ENCODE assay signal across 8 mouse cellular contexts in the genomic region with DNA sequence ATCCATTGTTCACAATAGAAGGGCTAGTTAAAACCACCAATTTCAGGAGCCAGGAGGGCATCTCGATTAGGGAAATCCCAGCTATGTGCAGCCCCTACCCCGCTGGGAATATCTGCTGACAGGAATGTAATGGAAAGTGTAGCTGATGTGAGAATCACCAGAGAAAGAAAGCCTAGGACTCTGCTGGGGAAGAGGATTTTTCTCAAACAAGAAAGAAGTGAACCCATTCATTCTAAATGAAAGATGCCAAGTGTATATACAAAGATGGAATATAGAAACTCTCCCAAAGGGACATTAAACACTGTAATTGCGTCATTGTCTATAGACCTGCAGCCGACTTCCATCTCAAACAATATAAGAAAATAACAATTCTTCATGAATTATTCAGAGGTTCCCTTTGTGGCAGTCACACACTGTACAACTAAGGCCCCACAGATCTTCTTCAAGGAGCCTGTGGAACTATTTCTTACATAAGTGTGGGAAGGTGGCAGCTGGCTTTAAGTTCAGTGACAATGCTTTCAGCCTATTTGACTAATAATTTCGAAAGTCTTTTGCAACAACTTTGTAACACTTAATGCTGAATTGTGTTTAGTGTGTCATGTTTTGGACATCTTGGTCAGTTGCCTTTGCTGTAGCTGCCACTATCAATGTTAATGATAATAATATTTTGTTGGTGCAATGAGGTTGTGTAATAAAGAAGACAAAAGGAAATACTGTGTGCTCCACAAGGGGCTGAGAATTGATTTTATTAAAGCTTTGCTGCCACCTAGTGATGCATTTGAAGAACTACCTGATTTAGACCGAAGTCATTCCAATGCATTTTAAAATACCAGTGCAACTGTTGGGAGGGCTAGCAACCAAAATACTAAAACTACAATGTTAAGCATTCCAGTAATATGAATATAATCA.
DNase-seq lines count a peak whose midpoint lies in the region; ATAC-seq and TF ChIP-seq lines count a peak whose summit lies in the region.
"Had no signal": no experiment of that assay in that cellular context is flagged by ENCODE, and none has a peak within 500 bp of the region (broad histone marks: within the 10 kb centered on the region; RNA-seq: fewer than 3 reads in every experiment).

No protein-coding gene starts in this region.

- no peak for TF ChIP-seq POLR2A in limb, embryonic 14.5 days (IDR thresholded peaks at IDR 0.05; ENCODE audit: borderline replicate concordance, extremely low read depth, insufficient read depth, insufficient read length)
- no peak for TF ChIP-seq POLR2A in brain, embryonic 14.5 days (IDR thresholded peaks at IDR 0.05; ENCODE audit: borderline replicate concordance, extremely low read depth, insufficient read depth, insufficient read length, poor library complexity, severe bottlenecking)

- no peaks in the 10 kb centered on the region for H3K4me1 ChIP-seq in limb, embryonic 14.5 days (ENCODE audit: control insufficient read depth, insufficient read depth, low read length)
- peaks cover 6% of the 10 kb centered on the region for H3K4me1 ChIP-seq in limb, embryonic 10.5 days
- H3K4me1 ChIP-seq in forebrain, embryonic 14.5 days (ENCODE audit: control insufficient read depth, insufficient read depth, low read length) = no peaks in the 10 kb centered on the region
- peaks cover 8% of the 10 kb centered on the region; the same call in 1 of the 2 replicates for H3K4me1 ChIP-seq in neural tube, embryonic 13.5 days (replicated peaks)

- DNase-seq in limb, embryonic 14.5 days (ENCODE audit: low spot score) = peak; percentile 58
- no peak for DNase-seq in limb, embryonic 10.5 days (ENCODE audit: low spot score)
- DNase-seq in brain, embryonic 14.5 days (ENCODE audit: low read depth) = peak; percentile 79
- DNase-seq in forebrain, embryonic 14.5 days (ENCODE audit: low spot score) = peak; percentile 76
- DNase-seq in frontal cortex, postnatal 36 days (ENCODE audit: low spot score in 2 of 2) = no peak
- no peak for DNase-seq in lung, adult 18-20 months

- no peak overlapping the region for H3K9ac ChIP-seq in limb, embryonic 14.5 days (ENCODE audit: low read depth, low read length, severe bottlenecking)
- peak overlapping the region; percentile 47 for H3K9ac ChIP-seq in forebrain, embryonic 14.5 days (ENCODE audit: low read length)
- peak overlapping the region; percentile 66 for H3K9ac ChIP-seq in neural tube, embryonic 13.5 days

- TF ChIP-seq CTCF in brain, embryonic 14.5 days (IDR thresholded peaks at IDR 0.05; ENCODE audit: borderline replicate concordance, extremely low read depth, insufficient read depth, insufficient read length) = peak; percentile 31; the same call in 1 of the 2 replicates

- 50% methylated on average over 6 of the region's 6 CpGs for WGBS in limb, embryonic 14.5 days
- WGBS in limb, embryonic 10.5 days = 45% methylated on average over 6 of the region's 6 CpGs
- WGBS in forebrain, embryonic 14.5 days = 27% methylated on average over 6 of the region's 6 CpGs
- WGBS in neural tube, embryonic 13.5 days = 33% methylated on average over 6 of the region's 6 CpGs

- no peak overlapping the region for H3K4me2 ChIP-seq in limb, embryonic 14.5 days (replicated peaks; ENCODE audit: low read depth, low read length, severe bottlenecking)
- H3K4me2 ChIP-seq in forebrain, embryonic 14.5 days (ENCODE audit: low read length) = peak overlapping the region; percentile 47
- peak overlapping the region; percentile 53 for H3K4me2 ChIP-seq in neural tube, embryonic 13.5 days

- no peak overlapping the region for H3K27ac ChIP-seq in limb, embryonic 14.5 days (replicated peaks; ENCODE audit: low read depth, low read length)
- H3K27ac ChIP-seq in limb, embryonic 10.5 days = no peak overlapping the region
- peak overlapping the region; percentile 52; the same call in 1 of the 2 replicates for H3K27ac ChIP-seq in forebrain, embryonic 14.5 days (ENCODE audit: low read depth, low read length)
- peak overlapping the region; percentile 69 for H3K27ac ChIP-seq in neural tube, embryonic 13.5 days (replicated peaks)

- no peaks in the 10 kb centered on the region for H3K36me3 ChIP-seq in limb, embryonic 14.5 days (ENCODE audit: control insufficient read depth, insufficient read depth, low read length)
- no peaks in the 10 kb centered on the region for H3K36me3 ChIP-seq in limb, embryonic 10.5 days
- no peaks in the 10 kb centered on the region for H3K36me3 ChIP-seq in forebrain, embryonic 14.5 days (ENCODE audit: control insufficient read depth, insufficient read depth, low read length)
- H3K36me3 ChIP-seq in neural tube, embryonic 13.5 days = no peaks in the 10 kb centered on the region

- H3K9me3 ChIP-seq in limb, embryonic 14.5 days (ENCODE audit: control insufficient read depth, low read length) = no peaks in the 10 kb centered on the region
- H3K9me3 ChIP-seq in limb, embryonic 10.5 days (replicated peaks) = no peaks in the 10 kb centered on the region
- H3K9me3 ChIP-seq in forebrain, embryonic 14.5 days (replicated peaks; ENCODE audit: control insufficient read depth, low read length) = no peaks in the 10 kb centered on the region
- no peaks in the 10 kb centered on the region for H3K9me3 ChIP-seq in neural tube, embryonic 13.5 days

- no peaks in the 10 kb centered on the region for H3K27me3 ChIP-seq in limb, embryonic 14.5 days (ENCODE audit: control insufficient read depth, insufficient read depth, low read length)
- H3K27me3 ChIP-seq in limb, embryonic 10.5 days (ENCODE audit: low read depth, poor library complexity, severe bottlenecking) = peaks cover 49% of the 10 kb centered on the region
- no peaks in the 10 kb centered on the region for H3K27me3 ChIP-seq in forebrain, embryonic 14.5 days (replicated peaks; ENCODE audit: control insufficient read depth, insufficient read depth, low read length)
- H3K27me3 ChIP-seq in neural tube, embryonic 13.5 days = peaks cover 3% of the 10 kb centered on the region; the same call in 1 of the 2 replicates

- no peak for ATAC-seq in limb, embryonic 14.5 days (ENCODE audit: low FRiP score, low read depth)
- peak; percentile 60 for ATAC-seq in forebrain, embryonic 14.5 days
- ATAC-seq in neural tube, embryonic 13.5 days (ENCODE audit: low read depth) = peak; percentile 63

- H3K4me3 ChIP-seq in limb, embryonic 14.5 days (replicated peaks; ENCODE audit: low read length) = no peak overlapping the region
- no peak overlapping the region for H3K4me3 ChIP-seq in limb, embryonic 10.5 days
- H3K4me3 ChIP-seq in forebrain, embryonic 14.5 days (ENCODE audit: low read depth, low read length) = peak overlapping the region; percentile 21
- peak overlapping the region; percentile 19 for H3K4me3 ChIP-seq in neural tube, embryonic 13.5 days
- H3K4me3 ChIP-seq: myocyte had no signal

Comparison
In these comparisons a context has a peak if more than half of its experiments do, and no peak if none do; other contexts are left out.
1. DNase-seq: peak in limb, embryonic 14.5 days (single experiment), brain, embryonic 14.5 days (single experiment) and forebrain, embryonic 14.5 days (single experiment); none in limb, embryonic 10.5 days (single experiment), frontal cortex, postnatal 36 days (0 of 2) and lung, adult 18-20 months (0 of 2).
2. H3K27ac ChIP-seq: peak in forebrain, embryonic 14.5 days (single experiment) and neural tube, embryonic 13.5 days (single experiment); none in limb, embryonic 14.5 days (single experiment) and limb, embryonic 10.5 days (single experiment).
3. H3K4me3 ChIP-seq: peak in forebrain, embryonic 14.5 days (single experiment) and neural tube, embryonic 13.5 days (single experiment); none in limb, embryonic 14.5 days (single experiment) and limb, embryonic 10.5 days (single experiment).